Mouse (Mus musculus): ENCODE measurements around the gene Rps27. TPM values are rescaled to one million over a fixed set of nuclear protein-coding genes. Genes with fewer than 3 reads are reported as not detected.

The Rps27 gene
- total and polyA plus RNA-seq, 3 experiments: 2,476 to 6,504 TPM; not detected in 1

- TF ChIP-seq MYB (IDR thresholded peaks at IDR 0.05; ENCODE audit: low read depth, low read length) (no peak), MXI1 (IDR thresholded peaks at IDR 0.05; ENCODE audit: low read depth, low read length) (no peak), SIN3A (IDR thresholded peaks at IDR 0.05; ENCODE audit: low read length) (no peak), MAX (IDR thresholded peaks at IDR 0.05; ENCODE audit: low read length) (no peak), JUND (IDR thresholded peaks at IDR 0.05; ENCODE audit: low read depth, low read length) (no peak), NRF1 (IDR thresholded peaks at IDR 0.05; ENCODE audit: insufficient read depth, low read depth, low read length, poor library complexity, severe bottlenecking) (no peak), ELF1 (IDR thresholded peaks at IDR 0.05; ENCODE audit: low read depth, low read length) (no peak), SMC3 (IDR thresholded peaks at IDR 0.05; ENCODE audit: low read depth, low read length) (no peak), RAD21 (IDR thresholded peaks at IDR 0.05; ENCODE audit: low read depth, low read length) (no peak), TAL1 (IDR thresholded peaks at IDR 0.05; ENCODE audit: low read length) (no peak), POLR2AphosphoS5 (IDR thresholded peaks at IDR 0.05; ENCODE audit: borderline replicate concordance, low read depth, low read length) (no peak), NELFE (IDR thresholded peaks at IDR 0.05; ENCODE audit: low read depth, low read length) (no peak)
- Histone ChIP-seq H3K9ac (ENCODE audit: control insufficient read depth, low read depth, low read length, poor library complexity, severe bottlenecking) (no peak overlapping the region), H3K4me3 (ENCODE audit: control insufficient read depth in 1 of 2, insufficient read depth in 1 of 2, low read depth in 2 of 2, low read length in 2 of 2) (no peak overlapping the region), H3K36me3 (ENCODE audit: control insufficient read depth in 1 of 2, insufficient read depth in 2 of 2, low read length in 2 of 2) (peaks cover 0 to 13% of the 10 kb centered on the region in 2 experiments; a peak in 2 of 4 replicates), H3K27ac (ENCODE audit: control insufficient read depth, low read depth, low read length) (no peak overlapping the region), H3K4me1 (ENCODE audit: control insufficient read depth in 1 of 2, insufficient read depth in 2 of 2, low read length in 2 of 2) (peaks cover 2 to 9% of the 10 kb centered on the region in 2 experiments; a peak in 2 of 4 replicates), H3K27me3 (ENCODE audit: control insufficient read depth in 1 of 2, insufficient read depth in 2 of 2, low read length in 2 of 2) (no peaks in the 10 kb centered on the region), H3K79me2 (ENCODE audit: control insufficient read depth, insufficient read depth, low read length, poor library complexity) (no peaks in the 10 kb centered on the region), H3K9me3 (replicated peaks; ENCODE audit: insufficient read depth, low read length) (no peaks in the 10 kb centered on the region)
- DNase-seq (ENCODE audit: low read depth, low spot score): no peak
These were observed 18.7 kb downstream of the Rps27 start for GRCm38 (mm10) chr3:90194759-90195158.

DNA sequence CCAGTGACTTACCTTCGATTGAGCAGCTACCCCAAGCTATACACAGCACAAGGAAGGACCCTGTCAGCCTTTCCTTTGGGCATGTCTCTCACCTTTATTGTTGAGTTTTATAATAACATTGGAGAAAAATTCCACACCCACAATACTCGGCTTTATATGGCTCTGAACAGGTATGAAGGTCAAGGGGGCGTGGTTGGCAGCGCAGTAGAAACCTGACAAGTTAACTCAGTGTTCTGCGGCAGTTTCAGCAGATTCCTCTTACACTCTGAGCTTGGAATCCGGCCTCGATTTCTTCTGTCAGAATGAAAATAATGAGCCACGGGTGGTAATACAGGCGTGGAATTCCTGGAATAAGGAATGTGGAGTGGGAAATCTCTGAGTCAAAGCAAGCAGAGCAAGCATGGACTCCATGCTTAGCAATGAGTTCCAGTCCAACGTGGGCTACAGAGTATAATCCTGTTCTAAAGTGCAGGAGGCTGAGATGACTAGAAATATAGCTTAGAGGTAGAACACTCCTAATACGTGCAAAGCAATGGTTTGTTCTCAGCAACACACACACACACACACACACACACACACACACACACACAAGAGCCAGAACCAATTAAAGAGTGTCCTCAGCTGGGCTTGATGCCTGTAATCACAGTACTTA lies 22.5 kb downstream of the Rps27 start:
- H3K36me3 ChIP-seq (ENCODE audit: control insufficient read depth in 1 of 2, insufficient read depth in 2 of 2, low read length in 2 of 2): peaks cover 0 to 11% of the 10 kb centered on the region in 2 experiments; a peak in 2 of 4 replicates
- H3K9ac ChIP-seq (ENCODE audit: control insufficient read depth, low read depth, low read length, poor library complexity, severe bottlenecking): no peak overlapping the region
- H3K4me1 ChIP-seq (ENCODE audit: control insufficient read depth in 1 of 2, insufficient read depth in 2 of 2, low read length in 2 of 2): peaks cover 2 to 9% of the 10 kb centered on the region in 2 experiments; a peak in 2 of 4 replicates
- H3K79me2 ChIP-seq (ENCODE audit: control insufficient read depth, insufficient read depth, low read length, poor library complexity): no peaks in the 10 kb centered on the region
- no peak overlapping the region for H3K4me3 ChIP-seq (ENCODE audit: control insufficient read depth in 1 of 2, insufficient read depth in 1 of 2, low read depth in 2 of 2, low read length in 2 of 2)
- TF ChIP-seq POLR2AphosphoS5 (IDR thresholded peaks at IDR 0.05; ENCODE audit: borderline replicate concordance, low read depth, low read length) (no peak), MEF2A (IDR thresholded peaks at IDR 0.05; ENCODE audit: extremely low read depth, insufficient replicate concordance, low read depth, low read length, poor library complexity, severe bottlenecking) (no peak), ZKSCAN1 (IDR thresholded peaks at IDR 0.05; ENCODE audit: low read depth, low read length) (no peak), KAT2A (conservative IDR thresholded peaks at IDR 0.05; ENCODE audit: low read depth, low read length) (no peak), MAX (IDR thresholded peaks at IDR 0.05; ENCODE audit: low read length) (no peak), E2F4 (IDR thresholded peaks at IDR 0.05; ENCODE audit: borderline replicate concordance, low read depth, low read length) (no peak), MYB (IDR thresholded peaks at IDR 0.05; ENCODE audit: low read depth, low read length) (no peak), SIN3A (IDR thresholded peaks at IDR 0.05; ENCODE audit: low read length) (no peak), RAD21 (IDR thresholded peaks at IDR 0.05; ENCODE audit: low read depth, low read length) (no peak), CHD1 (IDR thresholded peaks at IDR 0.05; ENCODE audit: low read depth, low read length) (no peak), ETS1 (IDR thresholded peaks at IDR 0.05; ENCODE audit: low read depth, low read length) (no peak), ZNF384 (IDR thresholded peaks at IDR 0.05; ENCODE audit: low read depth, low read length) (no peak), UBTF (IDR thresholded peaks at IDR 0.05; ENCODE audit: borderline replicate concordance, insufficient read depth, low read depth, low read length) (no peak)
- H3K27me3 ChIP-seq (ENCODE audit: control insufficient read depth in 1 of 2, insufficient read depth in 2 of 2, low read length in 2 of 2): no peaks in the 10 kb centered on the region
- H3K27ac ChIP-seq (ENCODE audit: control insufficient read depth, low read depth, low read length): no peak overlapping the region
- DNase-seq (ENCODE audit: low read depth, low spot score): no peak
- no peaks in the 10 kb centered on the region for H3K9me3 ChIP-seq (replicated peaks; ENCODE audit: insufficient read depth, low read length)

Data from MEL (cell line).